Mouse (Mus musculus) midbrain, embryonic 14.5 days (tissue): ENCODE data around the gene Smpdl3b. TPM values are rescaled to one million over a fixed set of nuclear protein-coding genes. Genes with fewer than 3 reads are reported as not detected.
"Not testable (repeated sequence)": the region's sequence is repeated elsewhere in the genome, so short reads cannot be mapped to it uniquely, and the experiment has no call there.

Experiments used
- ATAC-seq: fragments of 200-750 bp; cut with Nextera tagmentation; 2 replicates; pipeline ENCODE4 v1.8.0; 2017; ENCODE audit warnings: moderate number of reproducible peaks, moderate library complexity; ENCODE audit not compliant: low FRiP score, low TSS enrichment
- DNase-seq: peaks from one replicate; pipeline ENCODE4 v3.0.0-alpha.2; 2015
- H3K27ac ChIP-seq: fragments of 300-500 bp; sonication (generic); replicated peaks from 2 replicates; pipeline ENCODE4 v1.5.1; 2014; ENCODE audit warnings: mild to moderate bottlenecking, low read depth, low read length, moderate library complexity
- H3K27me3 ChIP-seq: fragments of 300-500 bp; sonication (generic); 2 replicates; pipeline ENCODE4 v1.6.1; 2014; ENCODE audit warnings: low read length, control low read depth, mixed read lengths; ENCODE audit not compliant: control insufficient read depth, insufficient read depth
- H3K36me3 ChIP-seq: fragments of 300-500 bp; sonication (generic); 2 replicates; pipeline ENCODE4 v1.6.1; 2014; ENCODE audit warnings: low read length, control low read depth; ENCODE audit not compliant: control insufficient read depth, insufficient read depth
- H3K4me1 ChIP-seq: fragments of 300-500 bp; sonication (generic); 2 replicates; pipeline ENCODE4 v1.6.1; 2014; ENCODE audit warnings: mild to moderate bottlenecking, antibody characterized with exemption, low read length, control low read depth; ENCODE audit not compliant: control insufficient read depth, insufficient read depth
- H3K4me2 ChIP-seq: fragments of 300-500 bp; sonication (generic); 2 replicates; pipeline ENCODE4 v1.6.1; 2014; ENCODE audit warnings: mild to moderate bottlenecking, low read length, moderate library complexity
- H3K4me3 ChIP-seq: fragments of 300-500 bp; sonication (generic); replicated peaks from 2 replicates; pipeline ENCODE4 v1.5.1; 2014; ENCODE audit warnings: low read depth, low read length
- H3K9ac ChIP-seq: fragments of 300-500 bp; sonication (generic); replicated peaks from 2 replicates; pipeline ENCODE4 v1.6.1; 2014; ENCODE audit warnings: mild to moderate bottlenecking, low read length, moderate library complexity
- H3K9me3 ChIP-seq: fragments of 300-500 bp; sonication (generic); 2 replicates; pipeline ENCODE4 v1.6.1; 2016; ENCODE audit warnings: low read length, control low read depth, mixed read lengths; ENCODE audit not compliant: control insufficient read depth
- WGBS: fragments of 180-500 bp; shearing (Covaris S2); extraction: QIAGEN DNeasy Blood & Tissue Kit; methylation state at CpG from one replicate; pipeline ENCODE4 v1.1.7; 2014; 5-methylcytosine and 5-hydroxymethylcytosine counted together
- polyA plus RNA-seq: library from polyadenylated mRNA; unstranded; fragments of >200 nt; fragmentation: Nextera tagmentation; extraction: Ambion mirVana; gene quantifications from 2 replicates; pipeline ENCODE4 v1.2.1, GENCODE M21; 2014

Smpdl3b gene
- polyA plus RNA-seq, 1 experiment from 2014 or later, result 0.54 TPM

- Histone ChIP-seq H3K27me3 (peaks cover 5% of the 10 kb centered on the region; the same call in 1 of the 2 replicates), H3K36me3 (no peaks in the 10 kb centered on the region), H3K9me3 (no peaks in the 10 kb centered on the region), H3K4me3 (no peak overlapping the region), H3K4me2 (no peak overlapping the region), H3K27ac (no peak overlapping the region), H3K4me1 (no peaks in the 10 kb centered on the region), H3K9ac (no peak overlapping the region)
- DNase-seq, result no peak
- 87% methylated on average over 9 of the region's 9 CpGs for WGBS
- ATAC-seq, result no peak
Observed at GRCm38 (mm10) chr4:132794028-132794427, 37.0 kb upstream of the Smpdl3b start.

GRCm38 (mm10) chr4:132793322-132794004 is 36.4 kb upstream of the Smpdl3b start:
- H3K4me1 ChIP-seq, H3K9me3 ChIP-seq, H3K27ac ChIP-seq, H3K27me3 ChIP-seq, ATAC-seq, H3K36me3 ChIP-seq, H3K9ac ChIP-seq, DNase-seq, H3K4me2 ChIP-seq, H3K4me3 ChIP-seq: not testable (repeated sequence)
- WGBS, result 90% methylated on average over 8 of the region's 9 CpGs

DNA sequence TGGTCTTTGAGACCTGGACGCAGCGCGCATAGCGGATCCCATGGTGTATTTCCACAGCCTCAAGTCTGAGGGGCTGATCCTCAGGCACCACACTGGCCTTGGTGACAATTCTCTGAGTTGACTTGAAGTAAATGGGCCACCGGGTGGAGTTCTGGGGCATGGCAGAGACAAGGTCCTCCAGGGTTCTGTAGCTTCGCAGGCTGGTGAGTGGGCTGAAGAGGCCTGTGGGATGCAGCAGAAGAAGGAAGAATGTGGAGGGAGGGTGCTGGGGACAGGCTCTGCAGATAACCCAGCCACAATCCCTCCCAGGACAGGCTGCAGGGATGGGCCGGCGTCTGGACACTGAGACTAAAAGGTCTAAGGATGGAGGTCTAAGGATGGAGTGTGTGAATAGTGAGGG is 32.7 kb upstream of the Smpdl3b start:
- no peaks in the 10 kb centered on the region for H3K27me3 ChIP-seq
- no peaks in the 10 kb centered on the region for H3K4me1 ChIP-seq
- DNase-seq (no peak), ATAC-seq (no peak)
- H3K4me2 ChIP-seq, result no peak overlapping the region
- WGBS, result 89% methylated on average over 8 of the region's 8 CpGs
- no peak overlapping the region for H3K4me3 ChIP-seq
- no peak overlapping the region for H3K27ac ChIP-seq
- H3K36me3 ChIP-seq, result no peaks in the 10 kb centered on the region
- H3K9ac ChIP-seq, result no peak overlapping the region
- no peaks in the 10 kb centered on the region for H3K9me3 ChIP-seq

GRCm38 (mm10) chr4:132785228-132785627 is 28.2 kb upstream of the Smpdl3b start:
- H3K4me1 ChIP-seq, result no peaks in the 10 kb centered on the region
- H3K4me2 ChIP-seq, result no peak overlapping the region
- no peaks in the 10 kb centered on the region for H3K9me3 ChIP-seq
- H3K4me3 ChIP-seq, result no peak overlapping the region
- no peaks in the 10 kb centered on the region for H3K27me3 ChIP-seq
- DNase-seq, result no peak
- H3K9ac ChIP-seq, result no peak overlapping the region
- no peak for ATAC-seq
- 92% methylated on average over 13 of the region's 13 CpGs for WGBS
- H3K27ac ChIP-seq, result no peak overlapping the region
- no peaks in the 10 kb centered on the region for H3K36me3 ChIP-seq

GRCm38 (mm10) chr4:132783732-132784131 is 26.7 kb upstream of the Smpdl3b start:
- 84% methylated on average over 2 of the region's 2 CpGs for WGBS

GRCm38 (mm10) chr4:132780288-132780687 is 23.2 kb upstream of the Smpdl3b start:
- WGBS, result 92% methylated on average over 4 of the region's 4 CpGs
- no peak overlapping the region for H3K4me2 ChIP-seq
- no peak for DNase-seq
- H3K4me3 ChIP-seq, result no peak overlapping the region
- no peak for ATAC-seq
- H3K9me3 ChIP-seq, result no peaks in the 10 kb centered on the region
- H3K27ac ChIP-seq, result no peak overlapping the region
- H3K36me3 ChIP-seq, result peaks cover 38% of the 10 kb centered on the region
- no peak overlapping the region for H3K9ac ChIP-seq
- no peaks in the 10 kb centered on the region for H3K4me1 ChIP-seq
- H3K27me3 ChIP-seq, result no peaks in the 10 kb centered on the region

More at GRCm38 (mm10) chr4:132783732-132784131, 26.7 kb upstream of the Smpdl3b start:
- ATAC-seq, result no peak
- H3K9ac ChIP-seq, result no peak overlapping the region
- no peak overlapping the region for H3K27ac ChIP-seq
- no peak overlapping the region for H3K4me3 ChIP-seq
- no peaks in the 10 kb centered on the region for H3K4me1 ChIP-seq
- no peaks in the 10 kb centered on the region for H3K9me3 ChIP-seq
- H3K36me3 ChIP-seq, result peaks cover 6% of the 10 kb centered on the region
- no peak overlapping the region for H3K4me2 ChIP-seq
- DNase-seq, result no peak
- no peaks in the 10 kb centered on the region for H3K27me3 ChIP-seq

DNA sequence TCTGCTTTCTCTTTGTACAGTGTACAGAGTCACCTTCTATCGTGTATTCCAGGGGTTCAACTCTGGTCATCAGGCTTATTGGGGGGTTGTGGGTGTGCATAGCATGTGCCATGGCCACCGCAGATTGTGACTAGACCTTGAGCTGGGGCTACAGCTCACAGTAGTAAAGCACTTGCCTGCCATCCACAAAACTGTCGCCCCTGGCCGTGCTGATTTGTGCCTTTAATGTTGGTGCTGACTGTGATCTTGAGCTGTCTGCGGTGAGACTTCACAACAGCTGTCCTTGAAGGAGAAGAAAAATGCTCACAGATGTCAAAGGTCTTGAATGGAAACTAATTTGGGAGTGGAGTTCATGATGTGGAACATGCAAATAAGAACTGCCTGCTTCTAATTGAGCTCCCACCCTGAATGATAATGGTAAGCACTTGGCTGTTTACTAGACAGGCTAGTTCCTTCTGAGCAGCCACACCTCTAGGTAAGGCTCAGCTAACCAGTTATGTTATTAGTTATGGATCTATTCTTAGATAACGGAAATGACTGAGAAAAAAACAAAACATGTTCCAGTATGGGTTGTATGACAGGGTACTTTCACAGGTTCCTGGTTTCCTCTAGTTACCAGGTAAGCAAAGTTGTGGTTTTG is 21.6 kb upstream of the Smpdl3b start:
- Histone ChIP-seq H3K4me1 (no peaks in the 10 kb centered on the region), H3K9me3 (no peaks in the 10 kb centered on the region), H3K9ac (no peak overlapping the region), H3K27ac (no peak overlapping the region), H3K27me3 (no peaks in the 10 kb centered on the region), H3K4me2 (no peak overlapping the region), H3K4me3 (no peak overlapping the region), H3K36me3 (peaks cover 53% of the 10 kb centered on the region)
- no peak for ATAC-seq
- 96% methylated on average over 6 of the region's 6 CpGs for WGBS
- DNase-seq, result no peak

DNA sequence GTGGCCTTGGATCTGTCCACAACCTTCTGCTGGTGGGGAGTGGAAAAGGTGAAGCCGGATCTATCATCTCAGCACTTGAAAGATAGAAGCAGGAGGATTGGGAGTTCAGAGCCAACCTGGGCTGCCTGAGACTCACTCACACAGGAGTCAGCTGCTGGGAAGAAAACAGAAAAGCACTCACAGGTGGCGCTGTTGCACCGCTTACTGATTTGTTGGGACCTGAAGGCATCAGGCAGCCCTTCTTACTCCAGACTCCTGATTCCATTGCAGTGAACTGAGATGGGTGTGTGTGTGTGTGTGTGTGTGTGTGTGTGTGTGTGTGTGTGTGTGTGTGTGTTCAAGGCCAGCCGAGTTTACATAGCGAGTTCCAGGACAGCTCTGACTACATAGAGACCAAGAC is 19.7 kb upstream of the Smpdl3b start:
- Histone ChIP-seq H3K27ac (no peak overlapping the region), H3K4me2 (no peak overlapping the region), H3K36me3 (peaks cover 66% of the 10 kb centered on the region), H3K4me3 (no peak overlapping the region), H3K9me3 (no peaks in the 10 kb centered on the region), H3K27me3 (no peaks in the 10 kb centered on the region), H3K9ac (no peak overlapping the region), H3K4me1 (no peaks in the 10 kb centered on the region)
- ATAC-seq (no peak), DNase-seq (peak; percentile 58)
- 90% methylated on average over 5 of the region's 5 CpGs for WGBS

DNA sequence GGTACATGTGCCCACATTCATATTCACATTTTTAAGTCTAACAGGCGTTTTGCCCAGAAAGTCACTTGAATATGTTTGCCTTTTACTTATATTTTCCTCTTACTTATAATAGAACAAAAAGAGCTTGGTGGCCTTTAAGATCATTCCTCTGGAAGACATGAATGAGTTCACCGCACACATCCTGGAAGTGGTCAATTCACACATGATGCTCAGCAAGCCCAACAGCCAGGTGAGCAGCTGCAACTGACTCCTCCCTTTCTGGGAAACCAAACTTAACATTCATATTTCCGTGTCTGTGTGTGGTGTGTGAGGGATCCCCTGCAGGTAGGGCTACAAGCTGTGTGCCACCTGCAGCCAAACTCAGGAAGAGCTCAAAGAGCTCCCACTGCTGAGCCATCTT is 17.9 kb upstream of the Smpdl3b start:
- Histone ChIP-seq H3K27ac (no peak overlapping the region), H3K4me1 (no peaks in the 10 kb centered on the region), H3K4me2 (no peak overlapping the region), H3K9me3 (no peaks in the 10 kb centered on the region), H3K36me3 (peaks cover 75% of the 10 kb centered on the region), H3K9ac (no peak overlapping the region), H3K4me3 (no peak overlapping the region), H3K27me3 (no peaks in the 10 kb centered on the region)
- no peak for DNase-seq
- 96% methylated on average over 3 of the region's 3 CpGs for WGBS
- no peak for ATAC-seq
